Mouse (Mus musculus) liver, embryonic 12.5 days (tissue): ENCODE measurements around the gene Egfl6. TPM values are rescaled to one million over a fixed set of nuclear protein-coding genes. Genes with fewer than 3 reads are reported as not detected.

Source experiments
- ATAC-seq: fragments of 200-750 bp; cut with Nextera tagmentation; 2 replicates; pipeline ENCODE4 v1.8.0; 2017; ENCODE audit warnings: moderate number of reproducible peaks, mild to moderate bottlenecking, moderate library complexity
- H3K27ac ChIP-seq: fragments of 300-500 bp; sonication (generic); 2 replicates; pipeline ENCODE4 v1.5.1; 2016; ENCODE audit warnings: mild to moderate bottlenecking
- H3K27me3 ChIP-seq: fragments of 300-500 bp; sonication (generic); replicated peaks from 2 replicates; pipeline ENCODE4 v1.6.1; 2016; ENCODE audit warnings: mild to moderate bottlenecking, moderate library complexity
- H3K36me3 ChIP-seq: fragments of 300-500 bp; sonication (generic); 2 replicates; pipeline ENCODE4 v1.6.1; 2016; ENCODE audit warnings: mild to moderate bottlenecking, moderate library complexity
- H3K4me1 ChIP-seq: fragments of 300-500 bp; sonication (generic); 2 replicates; pipeline ENCODE4 v1.6.1; 2016
- H3K4me2 ChIP-seq: fragments of 300-500 bp; sonication (generic); 2 replicates; pipeline ENCODE4 v1.6.1; 2016; ENCODE audit warnings: mild to moderate bottlenecking, moderate library complexity
- H3K4me3 ChIP-seq: fragments of 300-500 bp; sonication (generic); 2 replicates; pipeline ENCODE4 v1.5.1; 2016; ENCODE audit warnings: mild to moderate bottlenecking, moderate library complexity
- H3K9ac ChIP-seq: fragments of 300-500 bp; sonication (generic); 2 replicates; pipeline ENCODE4 v1.6.1; 2016; ENCODE audit warnings: mild to moderate bottlenecking, moderate library complexity
- H3K9me3 ChIP-seq: fragments of 300-500 bp; sonication (generic); replicated peaks from 2 replicates; pipeline ENCODE4 v1.6.1; 2016; ENCODE audit warnings: mild to moderate bottlenecking, moderate library complexity
- WGBS: fragments of 180-500 bp; shearing (Covaris S2); methylation state at CpG from one replicate; pipeline ENCODE4 v1.1.7; 2016; ENCODE audit not compliant: insufficient replicate concordance; 5-methylcytosine and 5-hydroxymethylcytosine counted together
- polyA plus RNA-seq: library from polyadenylated mRNA; unstranded; fragments of >200 nt; fragmentation: Nextera tagmentation; extraction: Ambion mirVana; gene quantifications from 2 replicates; pipeline ENCODE4 v1.2.1, GENCODE M21; 2016

The Egfl6 gene
- 1.1 and 1.7 TPM in 2 replicates for polyA plus RNA-seq

- Histone ChIP-seq H3K9me3 (no peaks in the 10 kb centered on the region), H3K27me3 (peaks cover 40% of the 10 kb centered on the region), H3K9ac (no peak within 1 kb of the TSS), H3K27ac (no peak within 1 kb of the TSS), H3K4me2 (peak within 1 kb of the TSS; percentile 35), H3K4me1 (no peaks in the 10 kb centered on the region), H3K4me3 (no peak within 1 kb of the TSS), H3K36me3 (no peaks in the 10 kb centered on the region)
- ATAC-seq, result 0 out of 2 replicates have a peak, but pooled peaks have one; percentile 42
- 14% methylated on average over 38 of the region's 39 CpGs for WGBS
Observed at GRCm38 (mm10) chrX:166584947-166585824, at the start of gene Egfl6. TSS of gene Egfl6 (minus strand) at chrX:166585720.

GRCm38 (mm10) chrX:166626866-166627570 lies 41.5 kb upstream of the Egfl6 start:
- ATAC-seq, result no peak

GRCm38 (mm10) chrX:166626174-166626573 lies 40.7 kb upstream of the Egfl6 start:
- Histone ChIP-seq H3K4me3 (no peak overlapping the region), H3K9me3 (no peaks in the 10 kb centered on the region), H3K27me3 (peaks cover 9% of the 10 kb centered on the region; the same call in 1 of the 2 replicates), H3K4me1 (no peaks in the 10 kb centered on the region), H3K9ac (no peak overlapping the region), H3K4me2 (no peak overlapping the region), H3K27ac (no peak overlapping the region), H3K36me3 (no peaks in the 10 kb centered on the region)
- WGBS, result 61% methylated on average over 4 of the region's 4 CpGs
- no peak for ATAC-seq

More at GRCm38 (mm10) chrX:166626866-166627570, 41.5 kb upstream of the Egfl6 start:
- H3K36me3 ChIP-seq, result no peaks in the 10 kb centered on the region
- no peak overlapping the region for H3K4me3 ChIP-seq
- H3K4me2 ChIP-seq, result no peak overlapping the region
- peaks cover 9% of the 10 kb centered on the region; the same call in 1 of the 2 replicates for H3K27me3 ChIP-seq
- no peak overlapping the region for H3K27ac ChIP-seq
- 38% methylated on average over 3 of the region's 3 CpGs for WGBS
- H3K9me3 ChIP-seq, result no peaks in the 10 kb centered on the region
- no peaks in the 10 kb centered on the region for H3K4me1 ChIP-seq
- no peak overlapping the region for H3K9ac ChIP-seq

GRCm38 (mm10) chrX:166623176-166623575 lies 37.7 kb upstream of the Egfl6 start:
- Histone ChIP-seq H3K4me3 (no peak overlapping the region), H3K4me1 (no peaks in the 10 kb centered on the region), H3K9ac (no peak overlapping the region), H3K36me3 (no peaks in the 10 kb centered on the region), H3K9me3 (no peaks in the 10 kb centered on the region), H3K4me2 (no peak overlapping the region), H3K27ac (no peak overlapping the region), H3K27me3 (peaks cover 8% of the 10 kb centered on the region; the same call in 1 of the 2 replicates)
- WGBS, result 62% methylated on average over 3 of the region's 3 CpGs
- no peak for ATAC-seq

- Histone ChIP-seq H3K27ac (no peak overlapping the region), H3K9ac (no peak overlapping the region), H3K36me3 (no peaks in the 10 kb centered on the region), H3K4me3 (no peak overlapping the region), H3K27me3 (peaks cover 8% of the 10 kb centered on the region; the same call in 1 of the 2 replicates), H3K4me1 (no peaks in the 10 kb centered on the region), H3K4me2 (no peak overlapping the region), H3K9me3 (no peaks in the 10 kb centered on the region)
- ATAC-seq, result no peak
- 59% methylated on average over 9 of the region's 9 CpGs for WGBS
Observed at GRCm38 (mm10) chrX:166621560-166622301, 36.2 kb upstream of the Egfl6 start.

GRCm38 (mm10) chrX:166620900-166621299 lies 35.4 kb upstream of the Egfl6 start:
- ATAC-seq, result no peak

GRCm38 (mm10) chrX:166619084-166619483 lies 33.6 kb upstream of the Egfl6 start:
- H3K9ac ChIP-seq, result no peak overlapping the region
- no peaks in the 10 kb centered on the region for H3K9me3 ChIP-seq
- no peak overlapping the region for H3K27ac ChIP-seq
- no peak overlapping the region for H3K4me2 ChIP-seq
- H3K4me1 ChIP-seq, result no peaks in the 10 kb centered on the region
- no peak for ATAC-seq
- H3K27me3 ChIP-seq, result peaks cover 8% of the 10 kb centered on the region; the same call in 1 of the 2 replicates
- 52% methylated on average over 4 of the region's 4 CpGs for WGBS
- H3K36me3 ChIP-seq, result no peaks in the 10 kb centered on the region
- H3K4me3 ChIP-seq, result no peak overlapping the region

More at GRCm38 (mm10) chrX:166620900-166621299, 35.4 kb upstream of the Egfl6 start:
- H3K4me3 ChIP-seq, result no peak overlapping the region
- H3K27me3 ChIP-seq, result peaks cover 8% of the 10 kb centered on the region; the same call in 1 of the 2 replicates
- WGBS, result 64% methylated on average over 6 of the region's 6 CpGs
- H3K9ac ChIP-seq, result no peak overlapping the region
- H3K4me1 ChIP-seq, result no peaks in the 10 kb centered on the region
- H3K9me3 ChIP-seq, result no peaks in the 10 kb centered on the region
- no peaks in the 10 kb centered on the region for H3K36me3 ChIP-seq
- H3K27ac ChIP-seq, result no peak overlapping the region
- no peak overlapping the region for H3K4me2 ChIP-seq

- WGBS, result 74% methylated on average over 7 of the region's 7 CpGs
- Histone ChIP-seq H3K9ac (no peak overlapping the region), H3K36me3 (no peaks in the 10 kb centered on the region), H3K4me2 (no peak overlapping the region), H3K27me3 (peaks cover 3% of the 10 kb centered on the region; the same call in 1 of the 2 replicates), H3K4me1 (no peaks in the 10 kb centered on the region), H3K9me3 (no peaks in the 10 kb centered on the region), H3K27ac (no peak overlapping the region), H3K4me3 (no peak overlapping the region)
- no peak for ATAC-seq
Observed at GRCm38 (mm10) chrX:166615191-166615590, 29.7 kb upstream of the Egfl6 start.

GRCm38 (mm10) chrX:166576111-166576510 lies 9.4 kb downstream of the Egfl6 start:
- ATAC-seq, result no peak
- no peaks in the 10 kb centered on the region for H3K4me1 ChIP-seq
- no peak overlapping the region for H3K9ac ChIP-seq

GRCm38 (mm10) chrX:166565983-166566382 lies 19.5 kb downstream of the Egfl6 start:
- 78% methylated on average over 6 of the region's 6 CpGs for WGBS
- ATAC-seq, result no peak
- Histone ChIP-seq H3K4me1 (no peaks in the 10 kb centered on the region), H3K36me3 (no peaks in the 10 kb centered on the region), H3K4me2 (no peak overlapping the region), H3K9ac (no peak overlapping the region), H3K27ac (no peak overlapping the region), H3K27me3 (no peaks in the 10 kb centered on the region), H3K9me3 (no peaks in the 10 kb centered on the region), H3K4me3 (no peak overlapping the region)

More at GRCm38 (mm10) chrX:166576111-166576510, 9.4 kb downstream of the Egfl6 start:
- Histone ChIP-seq H3K4me2 (no peak overlapping the region), H3K9me3 (no peaks in the 10 kb centered on the region), H3K27me3 (peaks cover 4% of the 10 kb centered on the region; the same call in 1 of the 2 replicates), H3K36me3 (no peaks in the 10 kb centered on the region), H3K27ac (no peak overlapping the region), H3K4me3 (no peak overlapping the region)
- 33% methylated on average over 1 of the region's 1 CpGs for WGBS

- ATAC-seq, result no peak
- Histone ChIP-seq H3K4me2 (no peak overlapping the region), H3K36me3 (no peaks in the 10 kb centered on the region), H3K27me3 (no peaks in the 10 kb centered on the region), H3K4me3 (no peak overlapping the region), H3K9ac (no peak overlapping the region), H3K9me3 (no peaks in the 10 kb centered on the region), H3K27ac (no peak overlapping the region), H3K4me1 (no peaks in the 10 kb centered on the region)
- WGBS, result 49% methylated on average over 5 of the region's 5 CpGs
Observed at GRCm38 (mm10) chrX:166565401-166565800, 20.1 kb downstream of the Egfl6 start.
